In genomic region chrX:99593872-99594487, GRCm38 (mm10) we compare ENCODE assay signal across 11 mouse cellular contexts.
DNase-seq lines count a peak whose midpoint lies in the region; ATAC-seq and TF ChIP-seq lines count a peak whose summit lies in the region.
"Had no signal": no experiment of that assay in that cellular context is flagged by ENCODE, and none has a peak within 500 bp of the region (broad histone marks: within the 10 kb centered on the region; RNA-seq: fewer than 3 reads in every experiment).

No protein-coding gene starts in this region.

- no peak overlapping the region for H3K4me3 ChIP-seq in hindbrain, embryonic 11.5 days (ENCODE audit: low read depth, low read length)
- no peak overlapping the region for H3K4me3 ChIP-seq in hindbrain, postnatal 0 days (ENCODE audit: low read length)
- no peak overlapping the region for H3K4me3 ChIP-seq in ES-E14 (ENCODE audit: insufficient read depth in 1 of 2, low read depth in 1 of 2, low read length in 2 of 2, poor library complexity in 1 of 2, severe bottlenecking in 1 of 2)
- H3K4me3 ChIP-seq in cerebellum, adult 2 months (replicated peaks; ENCODE audit: insufficient read depth, low read depth, low read length), result no peak overlapping the region

- 26% methylated on average over 20 of the region's 28 CpGs for WGBS in hindbrain, embryonic 11.5 days
- 40% methylated on average over 20 of the region's 28 CpGs for WGBS in hindbrain, postnatal 0 days
- 46% methylated on average over 19 of the region's 28 CpGs for WGBS in cerebellum, adult 2 months

- no peaks in the 10 kb centered on the region for H3K9me3 ChIP-seq in hindbrain, embryonic 11.5 days (ENCODE audit: control insufficient read depth, low read length)
- no peaks in the 10 kb centered on the region for H3K9me3 ChIP-seq in hindbrain, postnatal 0 days (ENCODE audit: low read length)
- no peaks in the 10 kb centered on the region for H3K9me3 ChIP-seq in ES-E14 (ENCODE audit: control insufficient read depth, insufficient read depth, low read depth, low read length)

- no peaks in the 10 kb centered on the region for H3K4me1 ChIP-seq in hindbrain, embryonic 11.5 days (replicated peaks; ENCODE audit: control insufficient read depth, insufficient read depth, low read length)
- no peaks in the 10 kb centered on the region for H3K4me1 ChIP-seq in hindbrain, postnatal 0 days (ENCODE audit: insufficient read depth, low read length)
- peaks cover 0 to 2% of the 10 kb centered on the region in 2 experiments; a peak in 2 of 4 replicates for H3K4me1 ChIP-seq in ES-E14 (ENCODE audit: control insufficient read depth in 2 of 2, insufficient read depth in 2 of 2, low read length in 2 of 2, poor library complexity in 1 of 2)
- no peaks in the 10 kb centered on the region for H3K4me1 ChIP-seq in cerebellum, adult 2 months (ENCODE audit: control insufficient read depth, insufficient read depth, low read length)

- peaks cover 8% of the 10 kb centered on the region for H3K27me3 ChIP-seq in hindbrain, embryonic 11.5 days (ENCODE audit: control insufficient read depth, insufficient read depth, low read length)
- H3K27me3 ChIP-seq in hindbrain, postnatal 0 days (ENCODE audit: insufficient read depth, low read length), result no peaks in the 10 kb centered on the region; the same call in 1 of the 2 replicates
- no peaks in the 10 kb centered on the region for H3K27me3 ChIP-seq in cerebellum, adult 2 months (ENCODE audit: control insufficient read depth, insufficient read depth, low read length)

- DNase-seq in hindbrain, embryonic 11.5 days (ENCODE audit: low spot score), result peak; percentile 38
- no peak for DNase-seq in hindbrain, postnatal 0 days (ENCODE audit: low spot score)
- DNase-seq in CD4-positive helper T cell, adult 2 months (ENCODE audit: low read depth, low spot score), result peak; percentile 26
- DNase-seq in ES-E14 (ENCODE audit: low read depth, low spot score), result peak; percentile 68
- no peak for DNase-seq in cerebellum, adult 2 months
- no peak for DNase-seq in frontal cortex, postnatal 25 days (ENCODE audit: low spot score in 2 of 2)
- no peak for DNase-seq in cerebellum, postnatal 14 days
- DNase-seq: gastrocnemius, postnatal 25 days had no signal

- no peak overlapping the region for H3K9ac ChIP-seq in hindbrain, embryonic 11.5 days (ENCODE audit: low read depth, low read length)
- no peak overlapping the region for H3K9ac ChIP-seq in hindbrain, postnatal 0 days (replicated peaks; ENCODE audit: low read length)
- no peak overlapping the region for H3K9ac ChIP-seq in ES-E14 (ENCODE audit: insufficient read depth, low read depth, low read length, poor library complexity, severe bottlenecking)
- H3K9ac ChIP-seq: liver, embryonic 14.5 days had no signal

- peak; percentile 76 for ATAC-seq in hindbrain, embryonic 11.5 days (ENCODE audit: low FRiP score)
- no peak for ATAC-seq in hindbrain, postnatal 0 days
- peak; percentile 48 to 49; a peak in 3 of 4 replicates for ATAC-seq in hematopoietic stem cell, adult 5-6 weeks (replicated peaks in 1 of 2; ENCODE audit: insufficient read depth in 1 of 2, low FRiP score in 2 of 2, low TSS enrichment in 1 of 2, low read depth in 1 of 2, poor library complexity in 2 of 2, severe bottlenecking in 2 of 2)
- ATAC-seq: activated CD4-positive, CD25-positive, alpha-beta regulatory T cell, adult 4 months had no signal

- H3K27ac ChIP-seq in hindbrain, embryonic 11.5 days (ENCODE audit: low read depth, low read length), result no peak overlapping the region
- no peak overlapping the region for H3K27ac ChIP-seq in hindbrain, postnatal 0 days
- no peak overlapping the region for H3K27ac ChIP-seq in ES-E14 (ENCODE audit: insufficient read depth, low read depth, low read length, poor library complexity, severe bottlenecking)
- no peak overlapping the region for H3K27ac ChIP-seq in cerebellum, adult 2 months (ENCODE audit: insufficient read depth, low read length)
- H3K27ac ChIP-seq: liver, embryonic 14.5 days had no signal

- no peak for TF ChIP-seq CTCF in hindbrain, postnatal 0 days (IDR thresholded peaks at IDR 0.05; ENCODE audit: low read depth)
- no peak for TF ChIP-seq CTCF in cerebellum, adult 2 months (IDR thresholded peaks at IDR 0.05; ENCODE audit: borderline replicate concordance, insufficient read depth, low read depth, low read length)

- H3K36me3 ChIP-seq in hindbrain, embryonic 11.5 days (ENCODE audit: control insufficient read depth, insufficient read depth, low read length), result no peaks in the 10 kb centered on the region
- no peaks in the 10 kb centered on the region for H3K36me3 ChIP-seq in hindbrain, postnatal 0 days (ENCODE audit: insufficient read depth, low read length)
- no peaks in the 10 kb centered on the region for H3K36me3 ChIP-seq in ES-E14 (ENCODE audit: control insufficient read depth, insufficient read depth, low read length, poor library complexity, severe bottlenecking)

- H3K4me2 ChIP-seq in hindbrain, embryonic 11.5 days (replicated peaks; ENCODE audit: low read depth, low read length), result no peak overlapping the region
- no peak overlapping the region for H3K4me2 ChIP-seq in hindbrain, postnatal 0 days (ENCODE audit: low read depth, low read length)

- no peak for TF ChIP-seq POLR2A in cerebellum, adult 2 months (IDR thresholded peaks at IDR 0.05; ENCODE audit: borderline replicate concordance, insufficient read depth, low read length)

- in situ Hi-C loops in ES-E14 (cut with MboI; ENCODE audit: low sequenced_read_pairs in 2 of 2, unreplicated experiment in 2 of 2), result loop anchor here in 1 of 2 experiments (25.0 kb wide), 1 partner anchor 457 kb away; the partner anchor contains the start of gene Efnb1

TF ChIP-seq in ES-E14, 5 proteins besides CTCF, POLR2A, EP300 and RAD21:
- TF ChIP-seq CHD2 (IDR thresholded peaks at IDR 0.05; ENCODE audit: low read depth, low read length) (no peak), ZNF384 (IDR thresholded peaks at IDR 0.05; ENCODE audit: low read depth, low read length) (no peak), ZC3H11A (IDR thresholded peaks at IDR 0.05; ENCODE audit: borderline replicate concordance, low read depth, low read length) (no peak), MAFK (IDR thresholded peaks at IDR 0.05; ENCODE audit: insufficient read depth, low read depth, low read length) (no peak), HCFC1 (IDR thresholded peaks at IDR 0.05; ENCODE audit: borderline replicate concordance, insufficient read depth, low read length) (no peak)

Comparison
In these comparisons a context has a peak if more than half of its experiments do, and no peak if none do; other contexts are left out.
1. DNase-seq: peak in hindbrain, embryonic 11.5 days (single experiment), CD4-positive helper T cell, adult 2 months (single experiment) and ES-E14 (single experiment); none in hindbrain, postnatal 0 days (single experiment), cerebellum, adult 2 months (0 of 2), frontal cortex, postnatal 25 days (0 of 2) and cerebellum, postnatal 14 days (0 of 2).